Mouse (Mus musculus): Measurements from ENCODE around the gene Ppp1r13b.

Ppp1r13b gene

DNA sequence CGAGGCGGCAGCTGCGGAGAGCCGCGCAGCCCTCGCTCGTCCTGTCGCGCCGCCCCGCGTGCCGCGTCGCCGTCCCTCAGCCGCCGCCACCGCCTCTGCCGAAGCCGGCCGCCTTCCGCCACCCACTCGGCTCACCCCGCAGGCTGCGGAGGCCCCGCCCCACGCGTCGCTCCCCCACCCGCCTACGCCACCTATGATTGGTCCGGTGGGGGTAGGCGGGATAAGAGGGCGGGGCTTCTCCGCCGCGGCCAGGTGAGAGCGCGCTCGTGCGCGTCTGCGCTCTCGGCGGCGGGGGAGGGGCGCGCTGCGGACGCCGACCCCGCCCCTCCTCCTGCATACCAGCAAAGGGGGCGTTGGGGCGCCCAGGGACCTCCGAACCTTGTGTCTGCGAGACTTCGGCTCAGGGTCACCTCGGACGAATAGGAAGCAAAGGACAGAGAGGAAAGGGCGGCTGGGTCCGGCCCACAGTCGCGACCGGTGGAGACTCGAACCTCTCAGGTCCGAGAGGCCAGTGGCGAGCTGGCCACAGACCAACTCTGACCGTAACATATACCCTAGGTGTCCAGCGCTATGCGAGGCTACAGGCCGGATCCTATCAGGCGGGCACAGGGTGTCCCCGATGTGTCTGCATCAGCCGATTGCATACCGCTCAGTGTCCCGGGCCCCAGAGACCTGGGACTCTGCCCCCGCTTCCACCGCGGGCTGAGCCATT is at the start of gene Ppp1r13b:
Ppp1r13b (minus strand) TSS at position 141 of the 712 bp plus-strand sequence.
- DNase-seq (ENCODE audit: low spot score in 2 of 2): peak; percentile 88 to 89

GRCm38 (mm10) chr12:111956173-111956572 is 48.3 kb upstream of the Ppp1r13b start:
- no peak for DNase-seq (ENCODE audit: low spot score in 2 of 2)

DNA sequence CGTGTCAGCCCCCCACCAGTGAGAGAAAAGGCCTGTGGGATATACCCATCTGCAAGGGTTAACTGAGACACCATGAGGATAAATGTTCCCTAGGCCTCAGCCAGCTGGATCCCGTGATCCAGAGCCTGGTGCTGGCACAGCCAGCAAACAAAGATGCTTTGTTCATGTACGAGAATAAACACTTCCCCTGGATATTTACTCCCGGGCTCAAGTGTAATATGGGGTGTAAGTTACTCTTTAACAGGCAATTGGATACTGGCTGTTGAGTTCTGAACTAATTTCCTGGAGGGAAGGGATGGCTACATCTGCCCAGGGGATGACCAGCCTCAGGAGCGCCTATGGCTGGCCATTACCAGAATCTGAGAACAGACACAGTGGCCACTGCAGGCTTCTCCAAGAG is 43.8 kb upstream of the Ppp1r13b start:
- no peak for DNase-seq (ENCODE audit: low spot score in 2 of 2)

DNA sequence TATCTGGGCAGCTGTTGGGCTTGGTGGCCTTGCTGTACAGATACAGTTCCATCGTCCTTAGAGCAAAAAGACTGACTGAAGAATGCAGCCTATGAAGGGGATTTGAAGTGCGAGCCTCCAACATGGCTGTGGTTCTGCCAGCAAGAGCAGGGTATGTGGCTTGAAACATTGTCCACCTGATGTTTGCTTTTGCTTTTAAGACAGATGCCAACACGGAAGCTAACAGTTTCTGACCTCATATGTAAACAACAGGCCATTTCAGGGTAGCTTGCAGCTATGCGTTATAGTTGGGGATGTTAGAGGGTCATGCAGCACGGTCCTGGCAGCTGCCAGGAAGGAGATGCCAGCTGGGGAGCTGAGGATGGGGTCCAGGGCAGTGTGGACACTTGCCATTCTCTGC is 42.6 kb upstream of the Ppp1r13b start:
- DNase-seq (ENCODE audit: low spot score in 2 of 2): no peak

GRCm38 (mm10) chr12:111946716-111947115 is 38.8 kb upstream of the Ppp1r13b start:
- peak; percentile 77 to 81 for DNase-seq (ENCODE audit: low spot score in 2 of 2)

GRCm38 (mm10) chr12:111945765-111946655 is 38.1 kb upstream of the Ppp1r13b start:
- peak in 1 of 2 experiments; percentile 54 for DNase-seq (ENCODE audit: low spot score in 2 of 2)

DNA sequence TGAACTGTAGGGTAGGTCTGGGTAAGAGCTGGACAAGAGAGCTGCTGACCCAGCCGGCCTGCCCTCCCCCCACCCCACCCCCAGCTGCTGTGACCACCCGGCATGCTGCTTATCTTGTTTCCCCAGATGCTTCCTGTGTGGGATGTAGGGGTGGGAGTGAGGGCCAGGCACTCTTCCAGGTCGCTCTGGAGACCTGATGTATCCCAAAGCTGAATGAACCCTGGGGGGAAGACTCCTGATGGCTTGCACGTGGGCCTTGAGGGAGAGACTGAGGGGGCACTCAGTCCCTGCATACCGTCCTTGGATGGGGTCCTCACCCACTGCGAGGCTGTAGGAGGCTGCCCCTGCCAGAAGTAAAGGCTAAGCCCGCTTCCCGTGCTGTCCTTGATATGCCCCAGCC is 37.2 kb upstream of the Ppp1r13b start:
- peak; percentile 72 to 90 for DNase-seq (ENCODE audit: low spot score in 2 of 2)

DNA sequence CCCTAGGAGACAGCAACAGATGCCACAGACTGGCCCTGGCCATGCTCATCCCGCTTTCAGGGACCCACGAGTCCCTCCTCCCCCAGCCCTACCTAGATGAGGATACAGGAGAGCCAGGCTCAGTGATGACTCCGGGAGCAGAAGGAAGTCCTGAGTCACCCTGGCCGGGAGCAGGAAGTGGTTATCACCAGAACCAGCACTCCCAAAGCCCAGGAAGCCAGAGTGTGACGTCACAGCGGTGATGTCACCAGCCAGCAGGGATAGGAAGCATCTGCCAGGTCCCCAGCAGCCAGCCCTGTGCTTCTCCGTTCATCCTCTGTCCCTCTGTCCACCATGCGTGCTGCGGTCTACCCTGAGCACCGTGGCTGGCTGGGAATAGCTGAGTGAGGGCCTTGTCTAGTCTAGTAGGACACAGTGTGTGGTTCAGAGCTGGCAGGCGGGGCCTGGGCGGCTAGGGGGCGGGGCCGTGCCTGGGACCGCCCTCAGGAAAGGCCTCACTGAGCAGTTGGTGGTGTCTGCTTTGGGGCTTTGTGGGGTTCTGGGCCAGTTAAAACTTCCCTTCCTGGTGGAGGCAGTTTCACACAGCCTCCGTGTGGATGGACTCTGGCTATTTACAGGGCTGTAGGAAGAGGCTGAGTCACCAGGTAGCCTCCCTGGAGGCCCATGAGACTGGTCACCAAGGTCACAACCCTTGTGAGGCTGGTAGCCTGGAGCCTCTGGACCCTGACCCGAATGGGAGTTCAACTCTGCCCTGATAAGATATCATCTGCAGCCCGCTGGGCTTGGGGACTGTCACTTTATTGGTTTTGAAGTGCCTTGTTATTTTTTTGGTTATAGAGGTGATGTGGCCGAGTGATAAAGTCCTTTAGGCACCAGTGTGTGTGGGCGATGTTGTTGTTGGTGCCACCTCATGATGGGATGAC is 36.4 kb upstream of the Ppp1r13b start:
- DNase-seq (ENCODE audit: low spot score in 2 of 2): peak in 1 of 2 experiments; percentile 55

- DNase-seq (ENCODE audit: low spot score in 2 of 2): peak in 1 of 2 experiments; percentile 56
These were observed 35.6 kb upstream of the Ppp1r13b start for GRCm38 (mm10) chr12:111943421-111944064.

DNA sequence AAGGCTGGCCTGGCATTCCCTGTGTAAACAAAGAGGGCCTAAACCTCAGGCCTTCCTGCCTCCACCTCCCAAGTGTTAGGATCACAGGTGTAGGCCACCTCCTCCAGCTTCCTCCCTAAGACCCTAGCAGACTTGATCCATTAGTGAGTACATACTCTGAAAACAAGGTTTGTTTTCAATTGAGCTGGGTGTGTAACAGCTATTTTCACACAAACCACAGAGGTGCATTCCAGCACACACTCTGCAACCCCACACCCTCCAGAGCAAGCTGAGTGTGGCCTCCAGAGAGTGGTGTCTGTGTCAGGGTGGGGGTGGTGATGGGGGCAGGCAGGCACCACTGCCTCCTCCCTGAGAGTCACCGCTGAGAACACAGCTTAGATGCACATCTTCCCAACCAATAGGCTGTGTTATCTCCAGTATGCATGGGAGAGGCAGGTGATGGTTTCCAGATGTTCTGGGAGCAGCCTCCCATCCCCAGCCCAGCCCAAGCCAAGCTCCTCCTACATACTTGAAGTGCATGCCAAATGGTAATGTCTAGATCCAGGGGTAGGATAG is 30.8 kb upstream of the Ppp1r13b start:
- no peak for DNase-seq (ENCODE audit: low spot score in 2 of 2)

DNA sequence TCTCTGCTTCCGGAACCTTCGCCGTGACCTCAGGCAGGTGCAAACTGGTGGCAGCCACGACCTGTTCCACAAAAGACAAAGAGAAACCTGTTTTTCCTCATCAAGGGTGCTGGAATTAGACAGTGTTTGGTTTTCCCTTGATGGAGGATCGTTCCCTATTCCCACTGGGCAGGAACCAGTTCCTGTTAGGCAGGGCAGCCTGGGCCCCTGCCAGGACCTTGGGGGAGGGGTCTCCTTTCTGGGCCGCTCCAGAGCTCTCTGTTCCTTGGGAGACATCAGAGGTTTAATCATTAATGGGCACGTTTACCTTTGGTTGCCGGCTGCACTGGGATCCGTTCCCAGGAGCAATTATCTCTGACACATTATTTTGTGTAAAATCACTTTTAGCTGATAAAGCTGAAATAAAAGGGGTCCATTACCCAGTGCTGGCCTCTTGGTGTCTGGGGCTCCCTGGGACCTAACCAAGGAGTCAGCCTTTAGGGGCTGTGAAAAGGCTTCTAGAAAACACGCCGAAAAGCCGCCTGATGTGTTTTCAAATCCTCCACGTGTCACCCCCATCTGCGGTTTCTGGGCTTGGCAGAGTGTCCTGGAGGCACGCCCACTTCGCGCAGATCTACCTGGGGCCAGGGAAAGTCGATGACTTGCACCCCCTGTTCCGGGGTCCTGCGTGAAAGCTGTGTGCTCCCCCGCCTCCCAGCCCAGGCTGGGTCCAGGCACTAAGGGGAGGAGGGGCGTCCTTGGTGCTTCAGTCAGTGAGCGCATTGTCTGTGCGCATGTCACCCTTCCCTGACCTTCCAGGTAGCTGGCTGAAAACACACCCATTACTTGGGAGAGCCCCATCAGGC is 29.0 kb upstream of the Ppp1r13b start:
- no peak for DNase-seq (ENCODE audit: low spot score in 2 of 2)

GRCm38 (mm10) chr12:111933971-111934370 is 26.1 kb upstream of the Ppp1r13b start:
- DNase-seq (ENCODE audit: low spot score in 2 of 2): no peak

GRCm38 (mm10) chr12:111933032-111933704 is 25.3 kb upstream of the Ppp1r13b start:
- DNase-seq (ENCODE audit: low spot score in 2 of 2): peak; percentile 59 to 67

DNA sequence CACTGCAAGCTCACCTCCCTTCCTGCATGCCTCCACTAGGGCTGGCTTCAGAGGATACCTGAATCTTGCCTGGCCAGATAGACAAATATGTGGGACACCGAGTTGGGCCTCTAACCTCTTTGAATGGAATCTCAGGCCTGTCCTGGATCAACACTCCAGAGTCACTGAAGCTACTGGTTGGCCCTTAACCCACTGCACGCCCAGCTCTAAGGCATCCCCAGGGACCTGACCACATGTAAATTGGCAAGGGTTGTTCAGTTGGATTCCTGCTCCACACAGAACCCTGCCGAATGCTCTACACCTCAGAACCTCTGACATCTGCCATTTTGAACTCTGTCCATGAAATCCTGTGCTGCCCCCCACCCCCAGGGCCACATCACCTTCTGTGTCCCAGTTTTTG is 24.6 kb upstream of the Ppp1r13b start:
- DNase-seq (ENCODE audit: low spot score in 2 of 2): no peak

DNA sequence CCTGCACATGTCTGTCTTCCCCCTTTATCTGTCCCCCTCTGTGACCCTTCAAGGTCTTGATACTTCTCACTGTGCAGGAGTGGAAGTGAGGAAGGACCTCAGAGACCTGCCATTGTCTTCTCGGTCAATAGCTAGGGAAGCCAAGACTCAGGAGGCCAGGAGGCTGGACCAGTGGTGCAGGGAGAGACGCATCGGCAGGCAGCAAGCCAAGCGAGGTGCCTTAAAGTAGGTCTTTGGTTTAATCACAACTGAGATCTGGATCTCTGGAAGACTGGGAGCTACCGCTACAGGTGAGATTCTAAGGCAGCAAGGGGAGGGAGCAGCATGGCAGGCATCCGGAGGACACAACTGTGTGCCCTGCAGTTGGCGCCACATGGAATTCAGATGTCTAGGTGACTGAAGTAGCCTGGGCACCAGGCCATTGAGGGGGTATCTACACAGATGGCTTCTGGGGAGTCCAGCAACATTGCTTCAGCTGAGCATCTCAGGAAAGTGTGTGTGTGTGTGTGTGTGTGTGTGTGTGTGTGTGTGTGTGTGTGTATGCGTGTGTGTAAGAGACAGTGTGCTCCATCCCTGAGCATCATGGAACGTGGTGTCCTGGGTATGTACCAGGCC is 23.6 kb upstream of the Ppp1r13b start:
- DNase-seq (ENCODE audit: low spot score in 2 of 2): no peak

- DNase-seq (ENCODE audit: low spot score in 2 of 2): no peak
These were observed 20.6 kb upstream of the Ppp1r13b start for GRCm38 (mm10) chr12:111928411-111928966.

- no peak for DNase-seq (ENCODE audit: low spot score in 2 of 2)
These were observed 19.4 kb upstream of the Ppp1r13b start for GRCm38 (mm10) chr12:111927338-111927737.

DNA sequence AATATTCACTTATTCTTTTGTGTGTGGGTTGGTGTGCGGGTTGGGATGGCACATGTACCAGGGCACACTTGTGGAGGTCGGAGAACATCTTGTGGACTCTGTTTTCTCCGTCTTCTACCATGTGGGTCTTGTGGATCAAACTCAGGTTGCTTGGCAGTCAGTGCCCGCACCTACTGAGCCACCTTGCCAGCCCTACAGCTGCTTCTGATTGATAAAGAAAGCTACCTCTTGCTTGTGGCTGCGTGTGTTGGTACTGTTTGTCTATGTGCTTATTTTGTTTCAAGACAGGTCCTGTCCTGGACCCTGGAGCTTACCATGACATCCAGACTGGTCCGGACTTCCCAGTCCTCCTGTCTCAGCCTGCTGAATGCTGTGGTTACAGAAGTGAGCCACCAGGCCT is 15.2 kb upstream of the Ppp1r13b start:
- no peak for DNase-seq (ENCODE audit: low spot score in 2 of 2)

GRCm38 (mm10) chr12:111920046-111920445 is 12.1 kb upstream of the Ppp1r13b start:
- no peak for DNase-seq (ENCODE audit: low spot score in 2 of 2)

Data from heart, adult 9 months (tissue).